Mouse (Mus musculus) gastrocnemius, postnatal 25 days (tissue): Measurements from ENCODE around the gene Rcan1. TPM values are rescaled to one million over a fixed set of nuclear protein-coding genes. Genes with fewer than 3 reads are reported as not detected.

ENCODE experiments used
- DNase-seq: peaks from one replicate; pipeline ENCODE4 v3.0.0; 2022
- total RNA-seq, 2 experiments: library from RNA; stranded (reverse); gene quantifications; 1 replicate in 1 of 2; 2 replicates in 1 of 2; pipeline ENCODE4 v1.2.3; 2021

Rcan1 gene
- total RNA-seq, 2 experiments from 2014 or later, result 55.0 to 133 TPM

DNA sequence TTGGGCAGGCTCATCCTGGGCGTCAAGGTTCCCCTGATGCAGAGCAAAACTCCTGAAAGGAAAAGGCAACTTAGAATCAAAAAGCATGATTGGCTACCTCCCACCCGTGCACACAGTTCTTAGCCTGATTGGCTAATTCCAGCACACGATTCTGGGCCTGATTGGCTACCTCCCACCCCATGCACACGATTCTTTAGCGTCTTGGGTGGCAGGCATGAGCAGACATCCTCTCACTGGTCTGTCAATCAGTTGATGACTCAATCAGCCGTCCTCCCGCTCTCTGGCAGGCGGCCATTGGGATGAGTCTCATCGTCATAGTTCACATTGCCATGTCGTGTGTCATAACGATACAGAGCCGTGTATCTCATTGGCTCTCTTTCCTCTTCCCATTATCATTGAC is 121.7 kb downstream of the Rcan1 start:
- DNase-seq, result no peak

DNA sequence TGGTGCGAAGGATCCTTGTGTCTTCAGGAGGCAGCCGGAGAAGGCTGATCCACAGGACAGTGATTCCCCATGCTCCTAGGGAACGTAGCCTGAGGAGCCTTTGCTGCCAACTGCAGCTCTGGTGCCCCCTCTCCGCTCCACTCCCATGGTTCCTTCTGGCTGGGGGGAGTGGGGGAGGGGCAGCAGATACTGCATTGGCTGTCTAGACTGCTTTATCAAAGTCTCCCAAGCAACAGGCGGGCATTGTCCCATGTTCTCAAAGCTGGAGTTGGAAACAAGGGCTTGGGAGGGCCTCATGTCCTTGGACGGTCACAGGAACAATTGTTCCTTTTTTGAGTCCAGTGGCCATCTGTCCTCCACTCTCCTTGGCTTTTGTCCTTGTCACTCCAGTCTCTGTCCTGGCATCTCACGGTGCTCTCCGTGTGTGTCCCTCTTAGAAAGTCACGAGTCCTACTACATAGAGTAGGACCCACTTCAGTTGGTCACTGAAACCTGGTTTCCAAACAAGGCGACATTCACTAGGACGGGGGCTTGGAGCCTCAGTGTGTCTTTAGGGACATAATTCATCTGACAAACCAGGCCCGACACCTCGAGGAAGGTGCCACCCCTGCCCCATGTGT is 124.3 kb downstream of the Rcan1 start:
- no peak for DNase-seq

DNA sequence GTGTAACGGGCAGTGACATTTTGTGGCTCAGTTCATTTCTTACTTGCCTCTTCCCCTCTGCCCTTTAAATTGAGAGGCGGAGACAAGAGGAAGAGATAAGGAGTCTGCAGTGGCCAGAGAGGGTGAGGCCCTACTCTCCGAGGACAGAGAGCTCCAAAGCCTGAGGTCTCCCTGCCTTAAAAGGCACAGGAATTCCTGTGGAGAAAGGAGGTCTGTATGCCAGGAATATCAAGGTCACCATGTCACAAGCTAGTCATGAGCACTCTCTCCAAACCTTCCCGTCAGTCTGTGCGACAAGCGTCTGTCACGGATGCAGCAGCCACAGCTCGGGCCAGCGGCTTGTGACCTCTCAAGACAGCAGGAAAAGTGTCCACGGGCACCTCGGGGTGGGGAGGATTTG is 125.5 kb downstream of the Rcan1 start:
- DNase-seq, result no peak

Other genes with a start within 250 kb of the Rcan1 start
- not detected for gene Kcne2, start 178.5 kb downstream of the Rcan1 start, total RNA-seq
- gene Smim11, start 169.6 kb downstream of the Rcan1 start, total RNA-seq, result 10 to 100 TPM; 59.4 to 63.3 TPM
- not detected for gene Fam243, start 149.4 kb downstream of the Rcan1 start, total RNA-seq
- gene Kcne1, start 111.4 kb downstream of the Rcan1 start, total RNA-seq, result not detected
- not detected for gene Clic6, start 14.9 kb upstream of the Rcan1 start, total RNA-seq